Mouse (Mus musculus): ENCODE results near the gene Mtnr1a. TPM values are rescaled to one million over a fixed set of nuclear protein-coding genes. Genes with fewer than 3 reads are reported as not detected.

The Mtnr1a gene
- total RNA-seq, 2 experiments from 2014 or later, result not detected

DNA sequence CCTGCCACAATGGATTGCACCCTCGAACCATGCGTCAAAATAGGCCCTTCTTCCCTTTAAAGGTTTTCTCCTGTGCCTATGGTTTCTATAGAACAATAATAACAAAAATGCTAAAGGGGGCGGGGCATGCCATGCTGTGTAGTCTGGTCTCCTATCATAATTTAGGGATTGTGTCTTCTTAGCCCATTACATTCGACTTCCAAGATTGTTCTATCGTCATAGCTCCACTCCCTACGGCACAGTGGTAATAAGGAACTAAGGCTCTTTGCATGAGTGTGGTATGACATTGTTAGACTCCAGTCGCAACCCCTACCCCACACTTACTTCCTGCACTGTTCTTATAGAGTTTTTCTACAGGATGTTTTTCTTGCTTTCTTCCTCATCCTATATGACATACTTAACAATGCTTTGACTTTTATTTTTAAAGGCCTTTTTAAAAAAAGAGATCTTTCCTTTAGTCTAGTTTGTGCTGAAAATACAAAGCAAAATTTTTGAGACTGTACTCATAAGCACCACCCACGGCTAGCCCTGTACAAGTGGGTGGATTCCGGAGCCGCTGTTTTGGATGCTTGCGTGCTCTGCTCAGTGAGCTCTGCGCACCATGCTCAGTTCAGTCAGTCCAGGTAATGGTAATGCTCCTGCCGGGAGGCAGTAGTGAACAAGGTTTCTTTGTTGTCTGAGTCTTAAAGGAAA is 40.6 kb downstream of the Mtnr1a start:
- DNase-seq, result no peak

DNA sequence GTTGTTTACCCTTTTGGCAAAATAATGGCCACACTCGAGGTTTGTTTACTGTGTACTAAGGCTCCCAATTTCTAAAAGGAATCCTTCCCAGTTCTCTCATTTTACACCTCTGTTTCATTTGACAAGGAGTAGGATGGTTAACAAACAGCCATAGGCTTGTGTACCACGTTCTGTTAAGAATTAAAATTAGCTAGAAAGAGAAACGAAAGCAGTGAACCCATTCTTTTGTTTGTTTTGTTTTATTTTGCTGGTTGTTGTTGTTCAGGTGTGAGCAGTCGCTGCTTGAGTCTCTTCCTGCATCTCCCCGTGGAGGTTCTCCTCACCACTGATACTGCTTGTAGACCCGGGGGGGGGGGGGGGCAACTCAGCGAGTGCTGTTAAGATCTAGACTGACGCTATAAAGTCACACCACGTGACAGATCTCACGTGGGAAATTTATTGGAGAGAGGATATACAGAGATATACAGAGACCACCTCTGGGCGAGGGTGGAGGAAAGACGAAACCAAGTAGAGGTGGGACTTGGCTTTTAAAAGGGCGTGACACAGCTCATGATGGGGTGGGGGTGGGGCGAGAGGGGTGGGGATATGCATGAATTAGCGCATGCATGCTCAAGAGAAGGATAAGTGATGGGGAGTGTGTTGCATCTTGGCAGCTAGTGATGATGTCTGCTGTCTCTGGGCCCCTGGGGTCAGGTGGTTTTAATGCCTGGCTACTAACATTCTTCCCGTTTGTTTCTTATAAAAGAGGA is 41.3 kb downstream of the Mtnr1a start:
- DNase-seq, result no peak

DNA sequence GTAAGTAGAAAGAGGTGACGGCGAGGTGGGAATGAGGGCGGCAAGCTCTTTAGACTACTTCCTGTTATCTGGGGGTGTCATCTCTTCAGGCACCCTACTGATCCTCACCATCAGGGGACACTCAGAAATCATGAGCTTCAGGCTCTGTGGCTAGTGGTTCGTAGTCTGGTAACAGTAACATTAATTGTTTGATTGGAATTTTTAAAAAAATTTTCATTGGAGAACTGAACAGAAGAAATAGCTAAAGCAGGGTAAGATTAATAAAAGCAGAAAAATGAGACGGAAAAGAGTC is 41.8 kb downstream of the Mtnr1a start:
- DNase-seq, result no peak

DNA sequence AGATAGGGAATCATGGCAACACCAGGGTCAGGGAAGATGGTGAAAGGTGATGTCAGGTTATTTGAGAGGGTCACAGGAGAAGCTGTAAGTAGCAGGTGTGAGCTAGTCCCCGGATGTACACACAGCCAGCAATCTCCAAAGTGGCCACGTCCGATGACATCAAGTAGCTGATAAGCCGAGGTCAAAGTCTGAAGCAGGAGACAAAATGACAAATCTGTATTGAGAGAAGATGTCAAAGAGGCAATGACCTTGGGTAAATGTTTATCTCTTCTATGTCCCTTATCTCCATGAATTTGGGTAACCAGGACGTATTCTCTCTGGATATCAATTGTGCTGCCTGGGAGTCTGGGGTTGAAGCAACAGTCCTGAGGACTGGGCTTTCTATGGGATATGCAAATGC is 42.9 kb downstream of the Mtnr1a start:
- DNase-seq, result no peak

DNA sequence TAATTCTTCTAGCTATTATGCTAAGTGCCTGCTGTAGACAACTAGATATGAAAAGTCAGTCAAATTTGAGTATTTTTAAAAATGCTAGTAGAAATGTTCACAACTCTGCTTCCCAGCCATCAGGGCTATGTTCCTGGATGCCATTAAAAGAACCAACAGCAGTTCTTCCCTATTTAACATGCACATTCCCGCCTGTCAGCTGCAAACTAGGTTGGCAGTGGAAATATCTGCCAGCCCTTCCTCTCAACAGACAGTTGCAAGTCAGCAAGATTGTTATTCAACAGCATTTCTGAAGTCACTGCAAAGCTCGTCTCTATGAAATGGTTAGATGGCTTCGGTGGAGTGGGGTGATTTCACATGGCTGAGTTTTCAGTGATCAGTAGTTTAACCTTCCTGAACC is 48.7 kb downstream of the Mtnr1a start:
- no peak for DNase-seq

DNA sequence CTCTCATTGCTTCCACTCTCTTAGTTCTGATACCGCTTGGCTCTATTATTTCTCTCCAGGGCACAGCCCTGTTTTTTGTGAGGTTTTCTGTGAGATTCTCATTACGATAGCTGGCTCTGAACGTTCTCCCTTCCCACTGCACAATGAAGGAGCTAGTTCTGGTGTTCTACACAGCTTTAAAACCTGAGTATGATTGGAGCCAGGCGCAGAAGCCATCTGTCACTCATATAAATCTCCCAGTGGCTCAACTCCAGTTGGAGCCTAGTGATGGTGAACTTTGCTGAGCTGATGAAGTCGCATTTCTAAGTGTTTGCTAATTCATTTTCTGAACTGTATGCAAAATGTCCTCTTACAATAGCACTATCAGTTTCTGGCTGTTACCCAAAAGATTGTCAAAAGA is 56.7 kb downstream of the Mtnr1a start:
- no peak for DNase-seq

Other genes with a start within 250 kb of the Mtnr1a start
- gene Fat1, start 133.7 kb upstream of the Mtnr1a start, total RNA-seq (2021), result 10 to 100 TPM; 13.8 to 14.1 TPM
- gene F11, start 192.9 kb downstream of the Mtnr1a start, total RNA-seq (2021), result not detected
- not detected for gene Klkb1, start 225.7 kb downstream of the Mtnr1a start, total RNA-seq (2021)
- not detected for gene Gm45753, start 239.3 kb downstream of the Mtnr1a start, total RNA-seq (2021)

All from heart, adult 18-20 months (tissue).